Mouse (Mus musculus) lung, postnatal 14 days (tissue): ENCODE measurements at regions not wholly inside any gene's neighbourhood (a gene's known extent, or its start where the extent isn't known, plus 50 kb on each side); places are given as distances from the start of the nearest gene placed in this dataset.

Experiments
- DNase-seq: peaks from one replicate; pipeline ENCODE4 v3.0.0; 2021

- no peak for DNase-seq
Observed at GRCm38 (mm10) chr17:48792954-48793353, 139.2 kb upstream of the Lrfn2 start.

DNA sequence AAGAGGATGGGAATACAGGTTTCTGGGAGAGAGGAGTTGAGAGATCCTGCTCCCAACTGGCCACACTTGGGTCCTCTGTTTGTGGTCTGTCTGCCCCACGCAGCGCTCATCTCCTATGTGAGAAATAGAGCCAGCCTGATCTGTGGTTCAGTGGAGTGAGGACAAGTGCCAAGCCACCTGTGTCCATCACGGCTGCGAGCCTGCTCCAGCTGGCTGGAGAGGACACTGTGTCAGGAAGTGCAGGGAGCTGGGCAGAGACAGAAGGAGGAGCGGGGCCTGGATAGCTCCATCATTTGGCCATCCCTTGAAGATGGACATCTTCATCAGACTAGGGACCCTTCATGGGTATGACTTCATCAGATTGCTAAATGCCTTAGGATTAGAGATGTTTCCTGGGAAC, 136.4 kb upstream of the Lrfn2 start:
- DNase-seq, result no peak

DNA sequence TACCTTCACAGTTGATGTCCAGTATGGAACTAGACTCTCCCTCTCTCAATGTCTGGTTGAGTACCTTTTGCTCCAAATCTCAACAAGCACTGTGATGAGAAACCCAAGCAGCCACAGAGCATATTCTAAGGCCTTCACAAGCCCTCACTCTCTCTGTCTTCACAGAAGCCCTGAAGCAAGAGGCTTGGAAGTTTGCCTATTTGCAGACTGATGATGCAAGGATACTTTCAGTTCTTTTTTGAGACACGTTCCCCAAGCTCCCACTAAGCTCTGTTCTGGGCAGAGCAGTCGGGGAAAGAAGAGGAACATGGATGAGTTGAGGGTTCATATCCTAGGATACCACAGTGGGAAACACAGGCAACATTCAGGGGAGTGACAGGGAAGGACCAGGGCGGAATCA, 134.0 kb upstream of the Lrfn2 start:
- DNase-seq, result no peak

DNA sequence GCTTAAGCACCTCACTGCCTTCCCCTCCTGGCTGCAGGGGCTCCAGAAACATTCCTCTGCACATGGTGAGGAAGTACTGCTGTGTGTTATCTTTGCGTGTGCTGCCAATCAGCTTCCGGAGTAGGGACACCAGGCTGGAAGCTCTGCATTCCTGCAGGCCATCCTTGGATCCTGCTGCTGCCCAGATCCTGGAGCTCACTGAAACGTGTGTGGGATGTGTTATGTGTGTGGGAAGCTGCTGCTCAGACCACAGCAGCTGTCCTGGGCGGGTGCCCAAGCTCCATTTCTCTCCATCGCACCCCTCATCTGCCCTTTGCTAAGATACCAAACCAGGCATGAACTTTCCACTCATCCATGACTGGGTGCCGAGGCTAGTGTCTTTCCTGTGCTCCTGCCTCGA, 129.5 kb upstream of the Lrfn2 start:
- no peak for DNase-seq

- no peak for DNase-seq
Observed at GRCm38 (mm10) chr17:48807905-48808304, 124.3 kb upstream of the Lrfn2 start.

DNA sequence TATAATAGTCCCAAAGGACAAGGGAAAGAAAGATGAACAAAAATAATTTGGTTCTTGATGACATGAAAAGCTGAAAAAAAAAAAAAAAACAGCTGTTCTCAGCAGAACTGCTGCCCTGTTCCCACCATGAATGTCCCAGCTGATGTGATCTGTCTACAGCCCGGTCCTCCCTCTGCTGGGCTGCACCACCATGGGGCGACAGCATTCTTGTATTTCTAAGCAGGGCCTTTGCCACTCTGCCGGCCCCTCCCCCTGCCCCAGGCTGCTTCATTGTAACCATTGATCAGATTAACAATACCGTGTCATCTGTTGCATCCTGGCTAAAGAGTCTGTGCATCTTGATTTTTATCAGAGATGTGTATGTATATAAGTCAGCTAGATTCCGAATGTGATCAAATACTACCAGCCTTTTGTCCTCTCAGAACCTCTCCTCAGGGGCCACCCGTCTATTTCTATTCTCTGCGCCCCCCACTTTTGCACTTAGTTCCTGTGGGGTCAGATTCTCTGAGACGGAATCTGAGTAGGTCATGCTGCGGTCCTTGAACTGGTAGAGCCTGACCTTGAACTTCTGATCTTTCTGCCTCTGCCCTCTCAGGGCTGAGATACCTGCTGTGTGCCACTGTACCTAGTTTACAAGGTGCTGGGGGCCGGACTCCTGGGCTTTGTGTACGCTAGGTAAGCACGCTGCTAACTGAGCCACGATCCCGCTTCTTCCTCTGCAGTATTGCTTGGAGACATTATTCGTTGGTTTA, 117.2 kb upstream of the Lrfn2 start:
- DNase-seq, result no peak

- no peak for DNase-seq
Observed at GRCm38 (mm10) chr17:48816588-48817324, 115.4 kb upstream of the Lrfn2 start.

DNA sequence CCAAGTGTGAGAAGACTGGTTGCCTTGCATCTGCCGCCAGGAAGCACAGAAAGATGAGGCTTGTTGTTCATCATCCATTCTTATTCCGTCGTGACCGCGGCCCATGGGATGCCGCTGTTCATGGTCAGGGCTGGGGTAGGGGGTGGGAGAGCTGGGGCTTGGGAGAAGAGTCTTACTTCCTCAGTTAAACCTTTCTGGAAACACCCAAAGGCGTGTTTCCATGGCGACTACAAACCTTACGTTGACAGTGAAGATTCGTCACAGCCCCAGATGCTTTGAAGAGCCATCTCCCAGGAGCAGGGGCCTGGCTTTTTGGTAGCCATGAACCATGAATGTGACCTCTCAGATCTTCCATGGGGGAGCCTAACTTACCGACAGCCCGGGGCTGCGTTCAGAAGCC, 114.6 kb upstream of the Lrfn2 start:
- no peak for DNase-seq

GRCm38 (mm10) chr17:48819703-48820102, 112.5 kb upstream of the Lrfn2 start:
- no peak for DNase-seq

GRCm38 (mm10) chr17:48822101-48822876, 109.9 kb upstream of the Lrfn2 start:
- no peak for DNase-seq

DNA sequence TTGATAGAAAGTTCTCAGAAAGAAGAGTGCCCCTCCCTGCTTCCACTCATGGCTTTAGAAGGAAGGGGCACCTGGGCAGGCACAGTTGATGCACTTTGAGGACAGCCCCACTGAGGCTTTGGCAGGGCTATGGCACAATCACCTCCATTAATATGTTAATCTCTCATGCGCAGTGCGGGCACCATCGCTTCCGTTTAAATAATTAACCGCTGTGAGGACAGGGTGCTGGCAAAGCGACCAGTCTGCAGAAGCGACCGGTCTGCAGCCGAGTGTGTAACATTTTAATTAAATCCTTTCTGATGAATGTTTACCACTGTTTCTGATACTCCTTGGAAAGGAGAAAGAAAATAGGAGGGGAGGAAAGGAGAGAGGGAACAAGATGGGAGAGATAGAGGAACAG, 108.3 kb upstream of the Lrfn2 start:
- no peak for DNase-seq

GRCm38 (mm10) chr17:48825212-48825913, 106.8 kb upstream of the Lrfn2 start:
- DNase-seq, result no peak

DNA sequence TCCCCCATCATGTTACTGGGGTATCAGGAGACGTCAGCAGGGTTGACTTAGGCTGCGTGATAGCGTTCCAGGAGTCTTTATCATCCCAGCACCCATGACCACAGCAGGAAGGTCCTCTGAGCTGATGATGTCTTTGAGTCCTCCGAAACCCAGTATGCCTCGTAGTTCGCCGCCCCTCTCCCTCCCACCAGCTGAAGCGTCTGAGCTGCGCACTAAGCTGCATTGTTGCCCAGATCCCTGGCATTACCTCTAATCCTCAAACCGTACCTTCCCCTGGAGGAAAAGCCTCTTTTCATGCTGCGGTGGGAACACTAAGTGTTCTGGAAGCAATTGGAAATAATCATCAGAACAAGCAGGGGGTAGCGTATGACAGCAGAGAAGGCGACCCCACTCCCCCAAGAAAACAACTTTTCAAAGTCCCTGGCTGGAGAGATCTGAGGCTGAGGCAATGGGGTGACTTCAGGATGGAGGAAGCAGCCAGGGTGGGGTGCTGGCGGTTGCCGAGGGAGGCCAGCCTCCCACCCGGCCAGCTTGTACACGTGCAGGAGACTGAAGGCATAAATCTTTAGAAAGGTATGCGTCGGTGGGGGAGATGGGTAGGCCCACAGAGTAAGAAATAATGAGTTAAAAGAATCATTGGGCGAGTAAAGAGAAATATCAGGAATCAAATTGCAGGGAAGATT, 93.7 kb upstream of the Lrfn2 start:
- no peak for DNase-seq

- DNase-seq, result no peak
Observed at GRCm38 (mm10) chr17:48847890-48848289, 84.3 kb upstream of the Lrfn2 start.

GRCm38 (mm10) chr17:48850910-48851309, 81.3 kb upstream of the Lrfn2 start:
- DNase-seq, result no peak

DNA sequence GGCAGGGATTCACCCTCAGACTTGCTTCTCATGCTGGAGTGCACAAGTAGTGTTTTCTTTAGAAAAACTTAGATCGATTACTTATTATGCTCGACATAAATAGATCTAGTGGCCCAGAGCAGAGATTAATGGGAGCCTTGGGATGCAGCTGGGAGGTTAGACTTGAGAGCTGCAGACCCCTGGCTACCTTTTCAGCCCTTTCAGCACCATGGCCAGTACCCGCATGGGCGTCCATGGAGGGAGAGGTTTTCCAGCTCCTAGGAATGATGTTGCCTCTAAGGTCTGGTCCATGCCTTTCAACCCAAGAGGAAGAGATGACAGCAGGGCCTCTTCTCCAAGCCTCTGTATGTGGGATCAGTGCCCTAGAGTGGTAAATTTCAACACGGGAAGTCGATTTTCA, 73.3 kb upstream of the Lrfn2 start:
- no peak for DNase-seq

- DNase-seq, result no peak
Observed at GRCm38 (mm10) chr17:48870443-48870842, 61.7 kb upstream of the Lrfn2 start.

GRCm38 (mm10) chr17:48877505-48877904, 54.7 kb upstream of the Lrfn2 start:
- no peak for DNase-seq

DNA sequence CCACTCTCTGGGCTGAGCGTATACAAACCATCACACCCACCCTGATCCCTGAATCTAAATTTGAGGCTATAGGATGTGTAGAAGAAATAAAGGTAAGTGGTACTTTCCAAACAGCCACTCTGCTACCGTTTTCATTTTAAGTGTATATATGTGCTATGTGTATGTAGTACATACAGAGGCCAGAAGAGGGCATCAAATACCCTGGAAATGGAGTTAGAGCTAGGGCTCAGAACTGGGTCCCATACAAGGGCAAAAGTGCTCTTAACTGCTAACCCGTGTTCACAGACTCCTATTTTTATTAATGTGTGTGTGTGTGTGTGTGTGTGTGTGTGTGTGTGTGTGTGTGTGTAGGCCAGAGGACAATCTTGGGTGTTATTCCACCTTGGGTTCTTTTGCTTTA, 51.6 kb upstream of the Lrfn2 start:
- DNase-seq, result no peak

GRCm38 (mm10) chr17:48881946-48882345, 50.2 kb upstream of the Lrfn2 start:
- no peak for DNase-seq
